Mouse (Mus musculus) cerebellum, adult 8-10 months (tissue): ENCODE results near the gene Dnajc6.

Experiments
- DNase-seq: peaks from one replicate; pipeline ENCODE4 v3.0.0; 2022

Dnajc6 gene

DNA sequence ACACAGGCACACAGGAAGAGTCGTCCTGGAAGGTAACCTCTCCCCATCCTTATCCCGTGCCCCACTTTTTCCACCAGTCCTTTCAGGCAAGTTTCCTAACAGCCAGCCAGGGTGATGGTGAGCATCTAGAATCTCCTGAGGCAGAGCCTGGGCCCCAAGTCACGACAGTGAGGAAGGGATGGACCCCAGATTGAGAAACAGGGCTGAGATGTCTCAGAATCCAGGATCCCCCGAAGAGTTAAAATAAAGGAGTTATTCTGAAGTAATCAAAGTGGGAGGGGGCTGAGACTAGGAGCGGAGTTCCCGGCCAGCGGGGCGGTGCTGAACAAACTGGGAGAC lies 150.4 kb downstream of the Dnajc6 start:
- DNase-seq = no peak

DNA sequence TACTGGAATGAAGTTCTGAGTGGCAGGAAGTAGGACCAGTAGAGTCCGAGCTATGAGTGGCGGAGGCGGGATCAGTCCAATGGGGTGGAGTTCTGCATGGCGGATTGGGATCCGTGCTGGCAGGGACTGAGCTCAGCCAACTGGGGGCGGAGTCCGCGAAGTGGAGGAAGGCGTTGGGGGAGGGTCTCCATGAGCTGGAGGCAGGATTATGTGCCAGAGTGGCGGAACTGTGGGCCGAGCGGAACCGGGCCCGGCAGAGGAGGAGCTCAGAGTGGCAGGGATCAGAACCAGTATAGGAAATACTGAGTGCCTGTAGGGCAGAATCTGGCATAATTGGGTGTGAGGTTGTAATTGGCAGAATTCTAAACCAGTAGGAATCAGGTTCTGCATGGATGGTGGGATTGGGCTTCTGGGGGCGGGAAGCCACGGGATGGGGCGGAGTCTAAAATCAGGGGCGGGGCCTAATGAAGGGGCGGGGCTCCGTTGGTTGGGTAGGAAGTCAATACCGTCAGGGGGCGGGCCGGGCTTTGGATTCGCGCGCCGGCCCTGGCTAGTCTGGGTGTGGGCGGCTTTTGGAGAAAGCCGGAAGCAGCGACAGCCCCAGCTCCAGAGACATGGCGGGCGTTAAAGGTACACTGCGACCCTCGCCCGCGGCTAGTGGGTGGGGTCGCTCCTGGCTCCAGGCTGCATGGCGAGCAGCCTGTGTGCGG lies 150.9 kb downstream of the Dnajc6 start, which contains the start of gene Leprot:
Leprot (plus strand) TSS at position 523 of the 710 bp plus-strand sequence.
- peak; percentile 99 for DNase-seq

- no peak for DNase-seq
Measured at GRCm38 (mm10) chr4:101647976-101648642, 151.7 kb downstream of the Dnajc6 start.

GRCm38 (mm10) chr4:101648745-101649144 lies 152.3 kb downstream of the Dnajc6 start:
- DNase-seq = no peak

DNA sequence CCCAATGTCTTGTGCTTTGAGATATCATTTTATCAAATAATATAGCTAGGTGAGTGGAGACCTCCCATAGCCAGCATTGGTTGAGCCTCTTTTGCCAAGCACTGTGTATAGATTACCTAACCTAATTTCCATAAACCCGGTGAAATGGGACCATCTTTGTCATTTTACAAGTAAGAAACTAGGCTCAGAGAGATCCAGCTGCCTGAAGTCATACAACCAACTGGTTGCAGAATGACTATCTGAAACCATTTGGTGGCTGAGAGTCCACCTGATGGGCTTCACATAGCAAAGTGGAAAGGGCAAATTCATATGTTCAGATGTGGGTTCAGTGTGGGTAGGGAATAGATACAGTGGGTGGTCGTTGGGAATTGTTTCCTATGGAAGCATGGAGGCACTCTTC lies 154.5 kb downstream of the Dnajc6 start:
- DNase-seq = no peak

- DNase-seq = no peak
Measured at GRCm38 (mm10) chr4:101654256-101654655, 157.8 kb downstream of the Dnajc6 start.

GRCm38 (mm10) chr4:101654788-101655414 lies 158.5 kb downstream of the Dnajc6 start:
- DNase-seq = no peak

DNA sequence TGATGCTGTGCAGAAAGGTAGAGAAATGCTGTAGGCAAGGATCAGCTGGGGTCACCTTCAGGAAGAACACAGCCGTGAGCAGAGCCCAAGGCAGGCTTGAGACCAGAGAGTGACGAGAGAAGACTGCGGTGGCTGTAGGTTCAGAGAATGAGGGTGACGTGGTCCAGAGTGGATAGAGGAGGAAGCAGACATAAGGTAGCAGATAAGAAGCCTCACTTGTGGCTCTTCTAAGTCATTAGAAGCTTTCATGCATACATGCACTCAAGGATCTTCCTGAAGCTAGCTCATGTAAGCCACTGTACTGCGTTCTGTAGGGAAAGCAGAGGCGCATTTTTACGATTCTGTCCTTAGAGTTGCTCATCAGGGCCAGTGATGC lies 159.0 kb downstream of the Dnajc6 start:
- DNase-seq = no peak

DNA sequence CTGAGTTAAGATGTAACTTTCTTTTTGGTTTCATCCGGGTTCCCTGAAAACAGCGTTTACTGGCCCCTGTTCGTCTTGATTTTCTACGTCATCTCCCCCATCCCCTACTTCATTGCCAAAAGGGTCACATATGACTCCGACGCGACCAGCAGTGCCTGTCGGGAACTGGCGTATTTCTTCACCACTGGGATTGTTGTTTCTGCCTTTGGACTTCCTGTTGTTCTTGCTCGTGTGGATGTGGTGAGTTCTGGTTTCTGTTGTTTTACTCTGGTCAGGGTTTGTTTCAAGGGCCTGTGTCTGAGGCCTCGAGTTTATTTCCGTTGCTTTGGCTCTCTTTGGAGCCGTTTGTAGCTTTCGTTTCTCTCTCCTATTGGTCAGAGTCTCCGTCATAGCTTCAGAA lies 159.6 kb downstream of the Dnajc6 start:
- no peak for DNase-seq

GRCm38 (mm10) chr4:101656956-101657570 lies 160.6 kb downstream of the Dnajc6 start:
- no peak for DNase-seq

DNA sequence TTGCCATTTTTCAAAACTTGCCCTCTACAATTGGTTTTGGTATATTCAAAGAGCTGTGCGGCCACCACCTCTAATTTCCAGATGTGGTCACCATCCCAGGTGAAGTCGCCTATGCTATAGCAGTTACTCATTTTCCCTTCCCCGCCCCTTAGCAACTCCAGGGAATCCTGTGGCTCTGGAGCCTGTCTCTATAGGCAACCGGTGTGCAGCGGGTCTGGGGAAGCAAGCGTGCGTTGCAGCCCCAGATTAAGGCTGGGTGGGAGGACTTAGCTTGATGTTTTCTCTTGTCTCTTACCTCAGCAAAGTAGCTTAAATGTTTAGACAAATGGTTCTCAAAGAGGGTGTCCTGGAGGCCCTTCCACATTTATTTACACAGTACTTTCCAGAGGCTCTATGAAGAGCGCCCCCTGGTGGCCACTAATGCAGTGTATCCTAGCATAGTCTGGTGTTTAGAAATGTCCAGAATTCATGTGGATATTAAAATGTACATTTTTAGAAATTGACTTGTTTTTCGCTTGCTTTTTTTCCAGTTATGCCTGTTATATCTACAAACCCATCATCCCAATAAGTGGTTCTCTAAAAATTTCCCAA lies 167.8 kb downstream of the Dnajc6 start:
- DNase-seq = peak; percentile 49

DNA sequence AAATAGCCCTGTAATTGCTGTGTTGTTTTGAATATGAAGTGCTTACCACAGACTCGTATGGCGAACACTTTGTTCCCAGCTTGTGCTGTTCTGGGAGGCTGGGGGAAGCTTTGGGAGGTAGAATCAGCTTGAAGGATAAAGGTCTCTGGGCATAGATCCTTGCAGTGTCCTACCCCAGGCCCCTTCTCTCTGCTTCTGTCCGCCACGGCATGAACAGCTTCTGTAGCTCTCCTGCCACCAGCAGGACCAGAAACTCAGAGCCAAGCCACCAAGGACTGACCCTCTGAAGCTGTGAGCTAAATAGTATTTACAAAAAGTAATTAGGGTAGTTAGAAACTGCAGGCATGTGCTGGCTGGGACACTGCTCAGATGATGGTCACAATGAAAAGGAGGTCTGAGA lies 168.3 kb downstream of the Dnajc6 start:
- no peak for DNase-seq

DNA sequence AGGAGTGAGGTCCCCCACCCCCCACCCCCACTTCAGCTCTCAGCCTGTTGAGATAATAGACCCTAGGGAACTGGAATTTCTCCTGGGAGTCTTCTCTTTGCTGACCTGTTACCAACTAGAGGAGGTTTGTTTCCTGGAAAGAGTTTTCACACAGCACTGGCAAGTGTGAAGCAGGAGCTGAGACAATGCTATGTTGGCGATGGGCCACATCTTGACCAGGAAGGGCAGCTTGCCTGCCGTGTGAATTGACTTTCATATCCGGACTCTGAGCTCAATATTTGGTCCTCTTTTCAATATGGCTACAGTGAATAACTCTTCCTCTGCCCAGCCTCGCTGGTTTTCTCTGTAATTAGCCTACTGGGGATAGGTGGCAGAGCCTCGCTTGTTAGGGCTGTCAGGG lies 172.7 kb downstream of the Dnajc6 start:
- DNase-seq = no peak

- DNase-seq = no peak
Measured at GRCm38 (mm10) chr4:101669811-101670210, 173.4 kb downstream of the Dnajc6 start.

DNA sequence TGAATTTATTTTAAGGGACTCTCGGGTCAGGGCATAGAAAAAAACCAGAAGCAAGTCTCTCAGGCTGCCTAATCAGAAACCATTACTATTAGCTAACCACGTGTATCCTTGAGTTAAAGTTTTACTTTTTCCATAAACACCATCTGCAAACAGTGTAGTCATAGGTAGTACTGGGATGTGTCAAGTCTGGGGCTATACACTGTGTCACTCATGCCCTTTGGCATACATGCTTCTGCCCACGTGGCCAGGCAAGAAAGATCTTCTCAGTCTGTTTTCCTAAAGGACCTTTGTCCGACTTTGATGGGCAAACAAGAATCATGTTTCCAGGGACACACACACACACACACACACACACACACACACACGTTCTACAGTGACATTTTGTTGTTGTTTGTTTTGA lies 178.3 kb downstream of the Dnajc6 start:
- DNase-seq = no peak

DNA sequence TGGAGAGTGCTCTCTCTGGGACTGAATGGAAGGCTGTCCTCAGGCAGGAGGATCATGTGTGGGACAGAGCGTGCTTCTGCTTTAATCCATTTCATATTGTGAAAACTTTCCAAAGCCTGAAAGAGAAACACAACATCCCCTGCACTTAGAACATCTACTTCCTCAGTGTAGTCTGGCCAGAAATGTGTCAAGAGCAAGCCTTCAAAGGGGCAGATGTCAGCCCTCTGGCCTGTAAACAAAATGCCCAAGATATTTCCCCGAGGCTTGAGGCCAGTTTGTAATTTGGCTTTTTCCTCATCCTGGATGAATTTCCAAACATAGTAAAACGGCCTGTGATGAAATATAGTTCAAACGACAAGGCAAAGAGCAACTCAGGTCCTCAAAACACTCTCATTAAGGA lies 179.3 kb downstream of the Dnajc6 start:
- DNase-seq = no peak

DNA sequence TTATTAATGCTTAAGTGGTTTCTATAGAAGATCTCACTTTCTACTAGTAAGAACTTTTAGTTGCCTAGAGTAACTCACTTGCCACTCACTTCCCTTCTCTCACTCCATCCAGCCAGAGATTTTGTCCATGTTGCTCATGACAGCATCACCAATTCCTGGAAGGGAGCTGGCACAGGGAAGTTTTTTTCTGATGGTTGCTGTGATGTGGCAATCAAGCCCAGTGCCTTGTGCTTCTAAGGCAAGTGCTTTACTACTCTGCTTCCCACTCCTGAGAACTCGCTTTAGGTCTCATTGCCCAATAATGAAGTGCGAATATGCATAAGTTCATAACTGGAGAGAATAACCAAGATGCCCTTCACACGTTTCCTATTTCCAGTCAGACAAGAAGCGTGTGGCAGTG lies 186.2 kb downstream of the Dnajc6 start:
- no peak for DNase-seq

DNA sequence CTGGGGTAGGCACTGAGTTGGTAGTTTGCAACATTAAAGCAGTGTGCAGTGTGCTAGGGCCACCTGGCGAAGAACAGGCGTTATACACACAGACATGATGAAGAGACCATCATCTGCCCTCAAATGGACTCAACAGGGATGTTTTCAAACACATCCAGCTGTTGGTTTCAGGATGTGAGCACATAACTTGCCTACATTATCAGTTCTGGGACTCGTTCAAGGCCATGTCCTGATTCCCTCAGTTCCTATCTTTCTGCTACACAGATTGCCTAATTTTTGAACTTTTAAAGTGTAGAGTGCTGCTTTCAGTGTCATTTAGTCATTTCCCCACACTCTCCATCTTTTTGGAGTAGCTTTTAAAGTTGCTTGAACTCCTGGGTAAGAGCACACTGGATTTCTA lies 186.6 kb downstream of the Dnajc6 start:
- DNase-seq = no peak

- DNase-seq = no peak
Measured at GRCm38 (mm10) chr4:101684821-101685220, 188.4 kb downstream of the Dnajc6 start.

DNA sequence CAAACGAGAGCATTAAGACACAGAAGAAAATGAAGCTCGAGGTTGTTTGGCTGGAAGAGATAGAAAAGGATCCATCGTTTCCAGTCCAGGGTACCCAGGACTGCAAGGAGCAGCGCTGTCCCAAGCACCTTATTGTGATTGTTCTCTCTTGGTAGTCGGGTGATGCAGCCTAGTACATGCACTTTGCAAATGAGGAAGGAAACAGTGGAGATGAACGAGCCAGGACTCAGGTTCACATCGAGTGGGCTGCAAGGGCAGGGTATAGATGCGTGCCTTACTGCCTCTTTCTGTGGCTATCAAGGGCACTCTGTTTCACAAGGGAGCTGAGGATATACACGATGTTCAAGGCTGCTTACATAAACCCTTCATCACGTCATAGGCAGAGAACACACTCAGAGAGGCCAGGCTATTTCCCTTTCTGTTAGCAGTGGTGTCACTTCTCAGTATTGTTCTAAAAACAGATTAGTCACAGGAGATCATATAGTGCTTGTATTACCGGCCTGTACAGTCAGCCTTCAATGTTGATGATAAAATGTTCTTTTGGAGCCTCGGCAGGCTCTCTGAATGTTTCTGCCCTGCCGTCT lies 189.9 kb downstream of the Dnajc6 start:
- no peak for DNase-seq

GRCm38 (mm10) chr4:101689241-101689640 lies 192.8 kb downstream of the Dnajc6 start:
- no peak for DNase-seq

DNA sequence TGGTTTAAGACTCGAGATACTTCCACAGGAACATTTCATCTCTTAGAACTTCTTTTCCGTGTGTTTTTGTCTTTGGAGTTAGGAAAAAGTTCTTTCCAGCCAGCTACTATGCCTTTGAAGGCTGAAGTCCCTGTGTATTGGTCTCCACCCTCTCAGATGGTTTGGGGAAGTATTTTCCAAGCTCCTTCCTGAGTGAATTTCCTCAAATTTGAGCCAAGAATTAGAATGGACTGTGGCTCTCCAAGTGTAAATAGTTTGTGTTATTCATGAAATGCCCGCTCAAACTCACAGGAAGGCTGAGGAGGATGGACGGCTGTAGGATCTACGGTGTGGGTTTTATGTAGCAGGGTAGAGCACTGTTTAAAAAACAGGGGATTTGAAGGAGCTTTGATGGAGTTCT lies 193.2 kb downstream of the Dnajc6 start:
- DNase-seq = no peak
